Mouse (Mus musculus): ENCODE results near the gene Trmt10a. TPM values are rescaled to one million over a fixed set of nuclear protein-coding genes. Genes with fewer than 3 reads are reported as not detected.

The Trmt10a gene
- total and polyA plus RNA-seq, 3 experiments, result 0.47 to 3.8 (median 3.2) TPM

GRCm38 (mm10) chr3:138175551-138175950 lies 32.3 kb downstream of the Trmt10a start:
- H3K79me2 ChIP-seq (replicated peaks; ENCODE audit: control insufficient read depth, insufficient read depth, low read length), result no peaks in the 10 kb centered on the region
- WGBS, result 85% methylated on average over 6 of the region's 6 CpGs
- no peak overlapping the region for H3K27ac ChIP-seq
- no peaks in the 10 kb centered on the region for H3K36me3 ChIP-seq (ENCODE audit: control insufficient read depth, insufficient read depth, low read length)
- H3K4me1 ChIP-seq (ENCODE audit: control insufficient read depth, insufficient read depth, low read length), result no peaks in the 10 kb centered on the region
- no peak for TF ChIP-seq POLR2A (IDR thresholded peaks at IDR 0.05; ENCODE audit: insufficient read depth, low read depth, low read length)
- TF ChIP-seq EP300 (IDR thresholded peaks at IDR 0.05; ENCODE audit: insufficient read depth, low read depth, low read length), result no peak
- TF ChIP-seq CTCF (IDR thresholded peaks at IDR 0.05), result no peak
- no peaks in the 10 kb centered on the region for H3K27me3 ChIP-seq (ENCODE audit: control insufficient read depth, insufficient read depth, low read length)
- intact Hi-C loops (cut with DNase I), result no loop called here
- H3K4me3 ChIP-seq, result no peak overlapping the region
- no peak overlapping the region for H3K9ac ChIP-seq (ENCODE audit: low read depth, low read length)
- DNase-seq, result no peak

DNA sequence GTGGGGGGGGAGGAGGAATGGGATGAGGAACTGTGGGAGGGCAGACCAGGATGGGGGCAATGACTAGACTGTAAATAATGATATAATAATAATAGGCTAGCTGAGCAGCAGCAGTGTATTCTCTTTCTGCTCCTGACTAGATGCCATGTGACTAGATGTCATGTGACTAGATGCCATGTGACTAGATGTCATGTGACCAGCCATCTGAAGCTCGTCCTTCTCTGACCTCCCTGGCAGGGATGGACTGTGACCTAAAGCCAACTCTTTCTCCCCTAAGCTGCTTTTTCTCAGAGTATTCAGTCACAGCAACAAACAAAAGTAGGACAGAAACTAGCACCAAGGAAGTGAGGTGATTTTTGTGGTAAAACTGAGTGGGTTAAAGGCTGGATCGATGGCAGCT lies 38.8 kb downstream of the Trmt10a start:
- intact Hi-C loops (cut with DNase I), result no loop called here
- 65% methylated on average over 2 of the region's 2 CpGs for WGBS

GRCm38 (mm10) chr3:138183371-138183770 lies 40.1 kb downstream of the Trmt10a start:
- H3K4me1 ChIP-seq (ENCODE audit: control insufficient read depth, insufficient read depth, low read length), result no peaks in the 10 kb centered on the region
- intact Hi-C loops (cut with DNase I), result no loop called here
- WGBS, result 87% methylated on average over 7 of the region's 7 CpGs
- TF ChIP-seq CTCF (IDR thresholded peaks at IDR 0.05), result no peak
- TF ChIP-seq EP300 (IDR thresholded peaks at IDR 0.05; ENCODE audit: insufficient read depth, low read depth, low read length), result no peak
- no peak for TF ChIP-seq POLR2A (IDR thresholded peaks at IDR 0.05; ENCODE audit: insufficient read depth, low read depth, low read length)
- H3K27me3 ChIP-seq (ENCODE audit: control insufficient read depth, insufficient read depth, low read length), result no peaks in the 10 kb centered on the region
- H3K4me3 ChIP-seq, result no peak overlapping the region
- no peak overlapping the region for H3K9ac ChIP-seq (ENCODE audit: low read depth, low read length)
- H3K36me3 ChIP-seq (ENCODE audit: control insufficient read depth, insufficient read depth, low read length), result no peaks in the 10 kb centered on the region
- no peak overlapping the region for H3K27ac ChIP-seq
- DNase-seq, result no peak
- H3K79me2 ChIP-seq (replicated peaks; ENCODE audit: control insufficient read depth, insufficient read depth, low read length), result no peaks in the 10 kb centered on the region

More for the DNA sequence above, 38.8 kb downstream of the Trmt10a start:
- DNase-seq, result no peak
- Histone ChIP-seq H3K9ac (ENCODE audit: low read depth, low read length) (no peak overlapping the region), H3K36me3 (ENCODE audit: control insufficient read depth, insufficient read depth, low read length) (no peaks in the 10 kb centered on the region), H3K27ac (no peak overlapping the region), H3K4me1 (ENCODE audit: control insufficient read depth, insufficient read depth, low read length) (no peaks in the 10 kb centered on the region), H3K4me3 (no peak overlapping the region), H3K79me2 (replicated peaks; ENCODE audit: control insufficient read depth, insufficient read depth, low read length) (no peaks in the 10 kb centered on the region), H3K27me3 (ENCODE audit: control insufficient read depth, insufficient read depth, low read length) (no peaks in the 10 kb centered on the region)
- no peak for TF ChIP-seq POLR2A (IDR thresholded peaks at IDR 0.05; ENCODE audit: insufficient read depth, low read depth, low read length)
- TF ChIP-seq CTCF (IDR thresholded peaks at IDR 0.05), result no peak
- TF ChIP-seq EP300 (IDR thresholded peaks at IDR 0.05; ENCODE audit: insufficient read depth, low read depth, low read length), result no peak

DNA sequence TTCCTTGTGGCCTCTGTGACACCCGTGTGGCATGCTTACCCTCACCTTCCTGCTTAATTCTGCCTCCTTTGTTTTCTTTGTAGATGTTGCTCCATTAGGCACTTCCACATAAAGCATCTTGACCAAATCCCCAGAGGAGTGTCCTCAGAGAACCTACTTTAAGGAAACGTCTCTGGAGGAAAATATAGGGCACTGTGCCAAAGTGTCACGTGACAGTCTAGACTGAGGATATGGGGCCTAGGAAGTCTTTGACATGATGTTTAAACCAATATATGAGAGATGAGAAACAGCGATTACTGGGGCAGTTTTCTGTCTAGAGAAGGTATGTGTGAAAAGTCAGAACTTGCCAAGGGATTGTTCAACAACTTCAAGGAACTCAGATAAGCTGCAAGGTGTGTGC lies 42.0 kb downstream of the Trmt10a start:
- Histone ChIP-seq H3K27ac (no peak overlapping the region), H3K4me1 (ENCODE audit: control insufficient read depth, insufficient read depth, low read length) (no peaks in the 10 kb centered on the region), H3K36me3 (ENCODE audit: control insufficient read depth, insufficient read depth, low read length) (no peaks in the 10 kb centered on the region), H3K27me3 (ENCODE audit: control insufficient read depth, insufficient read depth, low read length) (no peaks in the 10 kb centered on the region), H3K79me2 (replicated peaks; ENCODE audit: control insufficient read depth, insufficient read depth, low read length) (no peaks in the 10 kb centered on the region), H3K4me3 (no peak overlapping the region), H3K9ac (ENCODE audit: low read depth, low read length) (no peak overlapping the region)
- intact Hi-C loops (cut with DNase I), result no loop called here
- no peak for TF ChIP-seq CTCF (IDR thresholded peaks at IDR 0.05)
- no peak for TF ChIP-seq POLR2A (IDR thresholded peaks at IDR 0.05; ENCODE audit: insufficient read depth, low read depth, low read length)
- TF ChIP-seq EP300 (IDR thresholded peaks at IDR 0.05; ENCODE audit: insufficient read depth, low read depth, low read length), result no peak
- WGBS, result 29% methylated on average over 4 of the region's 4 CpGs
- DNase-seq, result no peak

GRCm38 (mm10) chr3:138185995-138186930 lies 43.0 kb downstream of the Trmt10a start:
- H3K4me3 ChIP-seq, result no peak overlapping the region
- H3K4me1 ChIP-seq (ENCODE audit: control insufficient read depth, insufficient read depth, low read length), result no peaks in the 10 kb centered on the region
- no peaks in the 10 kb centered on the region for H3K36me3 ChIP-seq (ENCODE audit: control insufficient read depth, insufficient read depth, low read length)
- no peaks in the 10 kb centered on the region for H3K79me2 ChIP-seq (replicated peaks; ENCODE audit: control insufficient read depth, insufficient read depth, low read length)
- intact Hi-C loops (cut with DNase I), result no loop called here
- TF ChIP-seq POLR2A (IDR thresholded peaks at IDR 0.05; ENCODE audit: insufficient read depth, low read depth, low read length) (no peak), EP300 (IDR thresholded peaks at IDR 0.05; ENCODE audit: insufficient read depth, low read depth, low read length) (no peak), CTCF (IDR thresholded peaks at IDR 0.05) (no peak)
- H3K9ac ChIP-seq (ENCODE audit: low read depth, low read length), result no peak overlapping the region
- no peak overlapping the region for H3K27ac ChIP-seq
- DNase-seq, result no peak
- no peaks in the 10 kb centered on the region for H3K27me3 ChIP-seq (ENCODE audit: control insufficient read depth, insufficient read depth, low read length)
- WGBS, result 91% methylated on average over 26 of the region's 26 CpGs

DNA sequence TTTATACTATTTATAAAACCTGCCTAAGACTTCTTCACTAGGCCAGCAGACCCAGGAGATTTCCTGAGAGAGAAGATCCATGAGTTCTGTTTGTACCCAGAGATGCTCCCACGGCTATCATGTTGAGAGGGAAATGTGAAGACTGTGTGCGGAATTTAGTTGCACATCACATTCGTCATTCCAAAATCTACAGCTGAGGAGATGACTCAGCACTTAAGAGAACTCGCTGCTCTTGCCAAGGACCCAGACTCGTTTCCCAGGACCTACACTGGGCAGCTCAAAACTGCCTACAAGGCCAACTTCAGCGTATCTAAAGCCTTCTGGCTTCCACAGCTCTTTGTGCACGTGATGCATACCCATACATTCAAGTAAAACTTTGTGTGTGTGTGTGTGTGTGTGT lies 49.0 kb downstream of the Trmt10a start:
- TF ChIP-seq POLR2A (IDR thresholded peaks at IDR 0.05; ENCODE audit: insufficient read depth, low read depth, low read length), result no peak
- no peak for TF ChIP-seq CTCF (IDR thresholded peaks at IDR 0.05)
- no peak for TF ChIP-seq EP300 (IDR thresholded peaks at IDR 0.05; ENCODE audit: insufficient read depth, low read depth, low read length)
- H3K9ac ChIP-seq (ENCODE audit: low read depth, low read length), result no peak overlapping the region
- H3K4me3 ChIP-seq, result no peak overlapping the region
- H3K27ac ChIP-seq, result no peak overlapping the region
- DNase-seq, result no peak
- no peaks in the 10 kb centered on the region for H3K27me3 ChIP-seq (ENCODE audit: control insufficient read depth, insufficient read depth, low read length)
- H3K79me2 ChIP-seq (replicated peaks; ENCODE audit: control insufficient read depth, insufficient read depth, low read length), result no peaks in the 10 kb centered on the region
- H3K36me3 ChIP-seq (ENCODE audit: control insufficient read depth, insufficient read depth, low read length), result no peaks in the 10 kb centered on the region
- WGBS, result 61% methylated on average over 7 of the region's 7 CpGs
- intact Hi-C loops (cut with DNase I), result loop anchor here (10.0 kb wide), 2 partner anchors 433 to 713 kb away; no protein-coding TSS in a partner anchor
- no peaks in the 10 kb centered on the region for H3K4me1 ChIP-seq (ENCODE audit: control insufficient read depth, insufficient read depth, low read length)
